Mouse (Mus musculus): ENCODE data around the gene Id4. TPM values are rescaled to one million over a fixed set of nuclear protein-coding genes. Genes with fewer than 3 reads are reported as not detected.

Gene Id4
- total and polyA plus RNA-seq, 3 experiments = not detected

GRCm38 (mm10) chr13:48284426-48284825, 23.4 kb downstream of the Id4 start:
- no peaks in the 10 kb centered on the region for H3K79me2 ChIP-seq (ENCODE audit: control insufficient read depth, insufficient read depth, low read length, poor library complexity)
- no peak for DNase-seq (ENCODE audit: low read depth, low spot score)
- no peaks in the 10 kb centered on the region for H3K27me3 ChIP-seq (ENCODE audit: control insufficient read depth in 1 of 2, insufficient read depth in 2 of 2, low read length in 2 of 2)
- no peaks in the 10 kb centered on the region for H3K9me3 ChIP-seq (replicated peaks; ENCODE audit: insufficient read depth, low read length)
- H3K4me1 ChIP-seq (ENCODE audit: control insufficient read depth in 1 of 2, insufficient read depth in 2 of 2, low read length in 2 of 2) = no peaks in the 10 kb centered on the region
- no peaks in the 10 kb centered on the region for H3K36me3 ChIP-seq (ENCODE audit: control insufficient read depth in 1 of 2, insufficient read depth in 2 of 2, low read length in 2 of 2)
- TF ChIP-seq CHD1 (IDR thresholded peaks at IDR 0.05; ENCODE audit: low read depth, low read length) (no peak), TCF12 (IDR thresholded peaks at IDR 0.05; ENCODE audit: low read depth, low read length) (no peak), MYB (IDR thresholded peaks at IDR 0.05; ENCODE audit: low read depth, low read length) (no peak), USF2 (IDR thresholded peaks at IDR 0.05; ENCODE audit: borderline replicate concordance in 1 of 2, insufficient read depth in 1 of 2, low read depth in 1 of 2, low read length in 2 of 2) (no peak), EP300 (IDR thresholded peaks at IDR 0.05; ENCODE audit: low read depth in 1 of 2, low read length in 2 of 2) (no peak), POLR2AphosphoS5 (IDR thresholded peaks at IDR 0.05; ENCODE audit: borderline replicate concordance, low read depth, low read length) (no peak), UBTF (IDR thresholded peaks at IDR 0.05; ENCODE audit: borderline replicate concordance, insufficient read depth, low read depth, low read length) (no peak), ZKSCAN1 (IDR thresholded peaks at IDR 0.05; ENCODE audit: low read depth, low read length) (no peak), ZMIZ1 (IDR thresholded peaks at IDR 0.05; ENCODE audit: low read depth, low read length) (no peak), USF1 (IDR thresholded peaks at IDR 0.05; ENCODE audit: low read depth, low read length) (no peak)
- no peak overlapping the region for H3K4me3 ChIP-seq (ENCODE audit: control insufficient read depth in 1 of 2, insufficient read depth in 1 of 2, low read depth in 2 of 2, low read length in 2 of 2)
- no peak overlapping the region for H3K9ac ChIP-seq (ENCODE audit: control insufficient read depth, low read depth, low read length, poor library complexity, severe bottlenecking)
- H3K27ac ChIP-seq (ENCODE audit: control insufficient read depth, low read depth, low read length) = no peak overlapping the region

GRCm38 (mm10) chr13:48284918-48285693, 24.1 kb downstream of the Id4 start:
- no peaks in the 10 kb centered on the region for H3K79me2 ChIP-seq (ENCODE audit: control insufficient read depth, insufficient read depth, low read length, poor library complexity)
- no peaks in the 10 kb centered on the region for H3K9me3 ChIP-seq (replicated peaks; ENCODE audit: insufficient read depth, low read length)
- TF ChIP-seq ZC3H11A (IDR thresholded peaks at IDR 0.05; ENCODE audit: low read depth, low read length) (no peak), EP300 (IDR thresholded peaks at IDR 0.05; ENCODE audit: low read depth in 1 of 2, low read length in 2 of 2) (no peak), MAX (IDR thresholded peaks at IDR 0.05; ENCODE audit: low read length) (no peak), GATA1 (IDR thresholded peaks at IDR 0.05; ENCODE audit: low read depth, low read length) (no peak), TCF12 (IDR thresholded peaks at IDR 0.05; ENCODE audit: low read depth, low read length) (no peak), CHD1 (IDR thresholded peaks at IDR 0.05; ENCODE audit: low read depth, low read length) (no peak), SMC3 (IDR thresholded peaks at IDR 0.05; ENCODE audit: low read depth, low read length) (no peak)
- H3K9ac ChIP-seq (ENCODE audit: control insufficient read depth, low read depth, low read length, poor library complexity, severe bottlenecking) = no peak overlapping the region
- H3K27me3 ChIP-seq (ENCODE audit: control insufficient read depth in 1 of 2, insufficient read depth in 2 of 2, low read length in 2 of 2) = no peaks in the 10 kb centered on the region
- no peaks in the 10 kb centered on the region for H3K4me1 ChIP-seq (ENCODE audit: control insufficient read depth in 1 of 2, insufficient read depth in 2 of 2, low read length in 2 of 2)
- H3K36me3 ChIP-seq (ENCODE audit: control insufficient read depth in 1 of 2, insufficient read depth in 2 of 2, low read length in 2 of 2) = no peaks in the 10 kb centered on the region
- DNase-seq (ENCODE audit: low read depth, low spot score) = no peak
- no peak overlapping the region for H3K27ac ChIP-seq (ENCODE audit: control insufficient read depth, low read depth, low read length)
- H3K4me3 ChIP-seq (ENCODE audit: control insufficient read depth in 1 of 2, insufficient read depth in 1 of 2, low read depth in 2 of 2, low read length in 2 of 2) = no peak overlapping the region
